ENCODE assay signal across 9 mouse cellular contexts in genomic region chr2:136921003-136921408, GRCm38 (mm10). TPM values are rescaled to one million over a fixed set of nuclear protein-coding genes. Genes with fewer than 3 reads are reported as not detected.
DNase-seq lines count a peak whose midpoint lies in the region; ATAC-seq and TF ChIP-seq lines count a peak whose summit lies in the region.
"Had no signal": no experiment of that assay in that cellular context is flagged by ENCODE, and none has a peak within 500 bp of the region (broad histone marks: within the 10 kb centered on the region; RNA-seq: fewer than 3 reads in every experiment).

No protein-coding gene starts in this region.

- in situ Hi-C loops in ES-E14 (cut with MboI; ENCODE audit: low sequenced_read_pairs in 2 of 2, unreplicated experiment in 2 of 2) = no loop called here

- WGBS in forebrain, embryonic 15.5 days = 70% methylated on average over 4 of the region's 4 CpGs

- no peak overlapping the region for H3K27ac ChIP-seq in ES-E14 (ENCODE audit: insufficient read depth, low read depth, low read length, poor library complexity, severe bottlenecking)
- H3K27ac ChIP-seq in forebrain, embryonic 15.5 days (replicated peaks) = no peak overlapping the region
- H3K27ac ChIP-seq: neural tube, embryonic 12.5 days had no signal

- peak; percentile 48 for DNase-seq in layer of hippocampus, adult 11-12 months (ENCODE audit: low spot score)
- no peak for DNase-seq in layer of hippocampus, postnatal 14 days (ENCODE audit: low spot score in 2 of 2)
- DNase-seq in ES-E14 (ENCODE audit: low read depth, low spot score) = no peak
- DNase-seq in adrenal gland, postnatal 25 days = peak; percentile 7
- peak; percentile 31 to 35 for DNase-seq in heart, postnatal 10 days
- DNase-seq in gastrocnemius, postnatal 4 days (ENCODE audit: low spot score in 2 of 2) = no peak

- H3K36me3 ChIP-seq in ES-E14 (ENCODE audit: control insufficient read depth, insufficient read depth, low read length, poor library complexity, severe bottlenecking) = no peaks in the 10 kb centered on the region
- H3K36me3 ChIP-seq in forebrain, embryonic 15.5 days = no peaks in the 10 kb centered on the region
- H3K36me3 ChIP-seq: neural tube, embryonic 12.5 days had no signal

- no peak overlapping the region for H3K9ac ChIP-seq in ES-E14 (ENCODE audit: insufficient read depth, low read depth, low read length, poor library complexity, severe bottlenecking)
- no peak overlapping the region for H3K9ac ChIP-seq in forebrain, embryonic 15.5 days (replicated peaks)
- H3K9ac ChIP-seq: neural tube, embryonic 12.5 days had no signal

- intact Hi-C loops in heart, postnatal 10 days (cut with DNase I) = no loop called here

- peak; percentile 90 for ATAC-seq in megakaryocyte progenitor cell, adult 5-6 weeks (replicated peaks; ENCODE audit: poor library complexity)
- ATAC-seq in forebrain, embryonic 15.5 days (replicated peaks) = no peak

- no peak overlapping the region for H3K4me3 ChIP-seq in ES-E14 (ENCODE audit: insufficient read depth in 1 of 2, low read depth in 1 of 2, low read length in 2 of 2, poor library complexity in 1 of 2, severe bottlenecking in 1 of 2)
- H3K4me3 ChIP-seq in forebrain, embryonic 15.5 days = no peak overlapping the region
- H3K4me3 ChIP-seq: neural tube, embryonic 12.5 days had no signal

- peaks cover 0 to 7% of the 10 kb centered on the region in 2 experiments; a peak in 1 of 4 replicates for H3K4me1 ChIP-seq in ES-E14 (ENCODE audit: control insufficient read depth in 2 of 2, insufficient read depth in 2 of 2, low read length in 2 of 2, poor library complexity in 1 of 2)
- no peaks in the 10 kb centered on the region for H3K4me1 ChIP-seq in forebrain, embryonic 15.5 days

- no peaks in the 10 kb centered on the region for H3K9me3 ChIP-seq in ES-E14 (ENCODE audit: control insufficient read depth, insufficient read depth, low read depth, low read length)
- no peaks in the 10 kb centered on the region for H3K9me3 ChIP-seq in forebrain, embryonic 15.5 days
- H3K9me3 ChIP-seq: neural tube, embryonic 12.5 days had no signal

- no peak overlapping the region for H3K4me2 ChIP-seq in forebrain, embryonic 15.5 days (replicated peaks)
- H3K4me2 ChIP-seq: neural tube, embryonic 12.5 days had no signal

- no peaks in the 10 kb centered on the region for H3K27me3 ChIP-seq in forebrain, embryonic 15.5 days
- H3K27me3 ChIP-seq: neural tube, embryonic 12.5 days had no signal

TF ChIP-seq in ES-E14, 5 proteins besides CTCF, POLR2A, EP300 and RAD21:
- TF ChIP-seq ZC3H11A (IDR thresholded peaks at IDR 0.05; ENCODE audit: borderline replicate concordance, low read depth, low read length) = no peak
- TF ChIP-seq CHD2 (IDR thresholded peaks at IDR 0.05; ENCODE audit: low read depth, low read length) = no peak
- peak; percentile 64; the same call in 1 of the 2 replicates for TF ChIP-seq MAFK (IDR thresholded peaks at IDR 0.05; ENCODE audit: insufficient read depth, low read depth, low read length)
- TF ChIP-seq ZNF384 (IDR thresholded peaks at IDR 0.05; ENCODE audit: low read depth, low read length) = no peak
- no peak for TF ChIP-seq HCFC1 (IDR thresholded peaks at IDR 0.05; ENCODE audit: borderline replicate concordance, insufficient read depth, low read length)

RNA-seq across cellular contexts. Expression of gene AL731706.1, which starts 29.8 kb away (rescaled TPM):
- 10 to 100 TPM; 11.4 to 19.8 TPM for total RNA-seq in layer of hippocampus, postnatal 14 days (2021)
- 2.7 and 14.3 TPM in 2 replicates for total RNA-seq in ES-E14 (2012; rRNA removed)
- total RNA-seq in adrenal gland, postnatal 25 days (2021) = 19.4 and 21.0 TPM in 2 replicates
- 10 to 100 TPM; 28.8 to 30.5 TPM for total RNA-seq in heart, postnatal 10 days (2021)
- total RNA-seq in megakaryocyte progenitor cell, adult 5-6 weeks (2015) = 5.8 and 20.7 TPM in 2 replicates
- total RNA-seq in megakaryocyte progenitor cell, adult 5-6 weeks (2017) = 9.9 and 21.6 TPM in 2 replicates
- total RNA-seq in gastrocnemius, postnatal 4 days (2021) = 10 to 100 TPM; 12.6 to 14.9 TPM
- polyA plus RNA-seq in forebrain, embryonic 15.5 days (2015; fragmentation: Nextera tagmentation; extraction: Ambion mirVana) = 23.8 and 25.2 TPM in 2 replicates

RNA-seq across cellular contexts. Expression of gene Mkks, which starts 29.8 kb away (rescaled TPM):
- total RNA-seq in layer of hippocampus, postnatal 14 days (2021) = 10 to 100 TPM; 22.8 to 27.7 TPM
- total RNA-seq in ES-E14 (2012; rRNA removed) = 7.4 and 7.6 TPM in 2 replicates
- 18.8 TPM in 2 replicates for total RNA-seq in adrenal gland, postnatal 25 days (2021)
- 10 to 100 TPM; 28.3 to 38.8 TPM for total RNA-seq in heart, postnatal 10 days (2021)
- total RNA-seq in megakaryocyte progenitor cell, adult 5-6 weeks (2015) = 19.4 and 28.2 TPM in 2 replicates
- 6.6 and 8.7 TPM in 2 replicates for total RNA-seq in megakaryocyte progenitor cell, adult 5-6 weeks (2017)
- total RNA-seq in gastrocnemius, postnatal 4 days (2021) = 10 to 100 TPM; 20.5 to 22.7 TPM
- polyA plus RNA-seq in forebrain, embryonic 15.5 days (2015; fragmentation: Nextera tagmentation; extraction: Ambion mirVana) = 11.4 and 13.3 TPM in 2 replicates

RNA-seq across cellular contexts. Expression of gene Slx4ip, which starts 30.0 kb away (rescaled TPM):
- total RNA-seq in layer of hippocampus, postnatal 14 days (2021) = 1 to 10 TPM; 7.5 to 7.6 TPM
- 7.5 and 8.1 TPM in 2 replicates for total RNA-seq in ES-E14 (2012; rRNA removed)
- total RNA-seq in adrenal gland, postnatal 25 days (2021) = 7.7 and 8.5 TPM in 2 replicates
- 1 to 10 TPM; 2.6 to 3.2 TPM for total RNA-seq in heart, postnatal 10 days (2021)
- total RNA-seq in megakaryocyte progenitor cell, adult 5-6 weeks (2015) = 7.8 and 8.3 TPM in 2 replicates
- total RNA-seq in megakaryocyte progenitor cell, adult 5-6 weeks (2017) = 4.6 and 6.2 TPM in 2 replicates
- total RNA-seq in gastrocnemius, postnatal 4 days (2021) = 1 to 10 TPM; 3.9 to 4.2 TPM
- polyA plus RNA-seq in forebrain, embryonic 15.5 days (2015; fragmentation: Nextera tagmentation; extraction: Ambion mirVana) = 12.9 and 13.6 TPM in 2 replicates

RNA-seq across cellular contexts. Expression of gene AL731706.2, which starts 35.5 kb away (rescaled TPM):
- 10 to 100 TPM; 13.6 to 16.9 TPM for total RNA-seq in layer of hippocampus, postnatal 14 days (2021)
- total RNA-seq in ES-E14 (2012; rRNA removed) = not detected in 2 replicates
- total RNA-seq in adrenal gland, postnatal 25 days (2021) = 14.1 and 20.4 TPM in 2 replicates
- 10 to 100 TPM; 24.9 to 33.6 TPM for total RNA-seq in heart, postnatal 10 days (2021)
- total RNA-seq in megakaryocyte progenitor cell, adult 5-6 weeks (2015) = 5.2 and 24.7 TPM in 2 replicates
- total RNA-seq in megakaryocyte progenitor cell, adult 5-6 weeks (2017) = 22.6 TPM in 1 of 2 replicates, not detected in the other
- 10 to 100 TPM; 10.5 to 24.1 TPM for total RNA-seq in gastrocnemius, postnatal 4 days (2021)
- 18.7 and 24.9 TPM in 2 replicates for polyA plus RNA-seq in forebrain, embryonic 15.5 days (2015; fragmentation: Nextera tagmentation; extraction: Ambion mirVana)

Comparison
In these comparisons a context has a peak if more than half of its experiments do, and no peak if none do; other contexts are left out.
1. DNase-seq: peak in layer of hippocampus, adult 11-12 months (single experiment), adrenal gland, postnatal 25 days (single experiment) and heart, postnatal 10 days (2 of 2); none in layer of hippocampus, postnatal 14 days (0 of 2), ES-E14 (single experiment) and gastrocnemius, postnatal 4 days (0 of 2).